Mouse (Mus musculus) left cerebral cortex, postnatal 25 days (tissue): ENCODE results near the gene Bicc1. TPM values are rescaled to one million over a fixed set of nuclear protein-coding genes. Genes with fewer than 3 reads are reported as not detected.

ENCODE experiments used
- DNase-seq, 2 experiments: peaks; one replicate each; pipeline ENCODE4 v3.0.0; 2022; ENCODE audit warnings: low spot score in 2 of 2, mixed read lengths in 1 of 2
- intact Hi-C: fragments of 180-260 bp; cut with DNase I; formaldehyde crosslinking; loops from one replicate; pipeline ENCODE4 v1.15.1; 2025
- total RNA-seq, 2 experiments: library from RNA; stranded (reverse); gene quantifications; 2 replicates each; pipeline ENCODE4 v1.2.3; 2021

Bicc1 gene
- total RNA-seq, 2 experiments from 2014 or later: 5.0 to 5.2 TPM

- intact Hi-C loops: no loop called here
- no peak for DNase-seq
Observed at GRCm38 (mm10) chr10:71078856-71079255, 80.6 kb downstream of the Bicc1 start.

- intact Hi-C loops: no loop called here
- no peak for DNase-seq
Observed at GRCm38 (mm10) chr10:71065009-71065408, 94.5 kb downstream of the Bicc1 start.

- DNase-seq: no peak
- intact Hi-C loops: no loop called here
Observed at GRCm38 (mm10) chr10:71064576-71064975, 94.9 kb downstream of the Bicc1 start.

- intact Hi-C loops: no loop called here
- DNase-seq: no peak
Observed at GRCm38 (mm10) chr10:71062151-71062550, 97.3 kb downstream of the Bicc1 start.

GRCm38 (mm10) chr10:71060269-71060668, 99.2 kb downstream of the Bicc1 start:
- intact Hi-C loops: no loop called here
- DNase-seq: no peak

- no peak for DNase-seq
- intact Hi-C loops: no loop called here
Observed at GRCm38 (mm10) chr10:71058616-71059247, 100.8 kb downstream of the Bicc1 start.

GRCm38 (mm10) chr10:71058070-71058469, 101.4 kb downstream of the Bicc1 start:
- intact Hi-C loops: no loop called here
- no peak for DNase-seq

GRCm38 (mm10) chr10:71052748-71053147, 106.8 kb downstream of the Bicc1 start:
- intact Hi-C loops: no loop called here
- DNase-seq: no peak

GRCm38 (mm10) chr10:71052208-71052607, 107.3 kb downstream of the Bicc1 start:
- intact Hi-C loops: no loop called here
- peak in 1 of 2 experiments; percentile 17 for DNase-seq

GRCm38 (mm10) chr10:71050722-71051333, 108.7 kb downstream of the Bicc1 start:
- intact Hi-C loops: no loop called here
- DNase-seq: no peak

GRCm38 (mm10) chr10:71049294-71049693, 110.2 kb downstream of the Bicc1 start:
- intact Hi-C loops: no loop called here
- no peak for DNase-seq

GRCm38 (mm10) chr10:71044410-71044809, 115.1 kb downstream of the Bicc1 start:
- intact Hi-C loops: no loop called here
- DNase-seq: no peak

GRCm38 (mm10) chr10:71041874-71042273, 117.6 kb downstream of the Bicc1 start:
- intact Hi-C loops: no loop called here
- DNase-seq: no peak

GRCm38 (mm10) chr10:71036484-71036883, 123.0 kb downstream of the Bicc1 start:
- DNase-seq: no peak
- intact Hi-C loops: no loop called here

GRCm38 (mm10) chr10:71028996-71029395, 130.5 kb downstream of the Bicc1 start:
- intact Hi-C loops: no loop called here
- DNase-seq: no peak

- intact Hi-C loops: no loop called here
- peak; percentile 35 to 40 for DNase-seq
Observed at GRCm38 (mm10) chr10:71028066-71028844, 131.2 kb downstream of the Bicc1 start.

- DNase-seq: no peak
- intact Hi-C loops: no loop called here
Observed at GRCm38 (mm10) chr10:71025131-71025894, 134.2 kb downstream of the Bicc1 start.

GRCm38 (mm10) chr10:71024681-71025080, 134.8 kb downstream of the Bicc1 start:
- peak in 1 of 2 experiments; percentile 7 for DNase-seq
- intact Hi-C loops: no loop called here

- intact Hi-C loops: no loop called here
- DNase-seq: no peak
Observed at GRCm38 (mm10) chr10:71023471-71023870, 136.0 kb downstream of the Bicc1 start.

GRCm38 (mm10) chr10:71020459-71020858, 139.0 kb downstream of the Bicc1 start:
- intact Hi-C loops: no loop called here
- DNase-seq: no peak
